Mouse (Mus musculus): ENCODE measurements around the gene Gabbr1.
A peak's percentile ranks its signal among the peaks of the same experiment; 100 is the strongest.
"Not testable (repeated sequence)": the region's sequence is repeated elsewhere in the genome, so short reads cannot be mapped to it uniquely, and the experiment has no call there.

Gene Gabbr1

DNA sequence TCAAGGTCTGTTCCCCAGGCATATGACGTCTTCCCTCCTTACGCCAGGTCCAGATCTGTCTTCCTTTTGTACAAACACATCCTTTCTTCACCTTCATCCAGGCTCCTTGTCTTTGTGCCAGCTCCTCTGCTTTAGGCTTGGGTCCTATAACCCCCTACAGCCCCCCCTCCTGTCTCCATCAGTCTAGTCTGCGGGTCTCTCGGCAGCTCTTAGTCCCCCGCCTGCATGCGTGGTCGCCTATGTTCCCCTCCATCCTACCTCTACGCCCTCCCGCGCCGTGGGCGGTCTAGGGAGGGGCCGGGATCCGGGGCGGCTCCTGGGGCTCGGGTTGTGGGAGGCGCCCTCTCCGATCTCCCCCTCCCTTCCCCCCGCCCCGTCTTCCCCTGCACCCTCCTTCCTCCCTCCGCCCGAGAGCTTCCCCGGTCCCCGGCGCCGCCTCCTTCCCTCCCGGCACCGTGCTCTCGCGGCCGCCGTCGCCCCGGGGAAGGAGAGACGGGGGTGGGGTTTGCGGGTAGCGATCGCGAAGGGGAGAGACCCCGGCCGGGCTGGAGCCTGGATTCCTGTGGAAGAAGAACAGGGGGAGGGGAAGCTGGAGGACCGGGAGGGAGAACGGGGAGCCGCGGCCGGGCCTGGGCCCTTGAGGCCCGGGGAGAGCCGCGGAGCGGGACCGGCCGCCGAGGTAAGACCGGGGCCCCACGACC is at the start of gene Gabbr1:
Gene Gabbr1 (plus strand): TSS at position 356 of the 701 bp plus-strand sequence.
- DNase-seq (ENCODE audit: low spot score in 2 of 2): peak; percentile 70 to 82

DNA sequence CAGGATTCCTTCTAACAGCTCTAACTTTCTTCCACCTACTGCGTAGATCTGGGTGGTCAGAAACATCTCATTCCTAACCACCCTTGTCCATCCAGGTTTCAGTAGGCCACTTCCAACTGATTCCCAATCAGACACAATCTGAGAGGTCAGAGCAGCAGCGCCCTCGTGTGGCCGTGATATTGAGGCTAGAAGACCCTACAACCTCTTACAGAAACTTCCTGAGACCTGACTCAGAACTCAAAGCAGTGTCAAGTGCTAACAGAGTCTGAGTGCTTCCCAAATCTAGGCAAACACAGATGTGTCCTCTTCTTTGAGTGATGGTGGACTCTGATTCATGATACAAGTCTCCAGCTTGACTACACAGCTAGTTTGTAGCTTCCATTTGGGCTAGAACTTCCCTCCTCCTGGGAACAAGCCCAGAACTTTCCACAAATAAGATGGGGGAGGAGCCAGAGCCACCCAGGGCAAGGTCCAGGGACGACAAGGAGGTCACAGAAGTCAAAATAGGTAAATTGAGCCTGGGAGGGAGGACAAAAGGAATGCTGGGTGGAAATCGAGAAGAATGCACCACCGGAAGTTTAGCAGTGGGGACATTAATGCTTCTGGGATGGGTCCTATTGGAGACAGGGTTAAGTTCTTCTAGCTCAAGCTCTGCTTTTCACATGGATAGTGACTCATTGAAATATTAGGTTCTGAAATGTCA is 48.6 kb upstream of the Gabbr1 start:
- peak in 1 of 2 experiments; percentile 62 for DNase-seq (ENCODE audit: low spot score in 2 of 2)

DNA sequence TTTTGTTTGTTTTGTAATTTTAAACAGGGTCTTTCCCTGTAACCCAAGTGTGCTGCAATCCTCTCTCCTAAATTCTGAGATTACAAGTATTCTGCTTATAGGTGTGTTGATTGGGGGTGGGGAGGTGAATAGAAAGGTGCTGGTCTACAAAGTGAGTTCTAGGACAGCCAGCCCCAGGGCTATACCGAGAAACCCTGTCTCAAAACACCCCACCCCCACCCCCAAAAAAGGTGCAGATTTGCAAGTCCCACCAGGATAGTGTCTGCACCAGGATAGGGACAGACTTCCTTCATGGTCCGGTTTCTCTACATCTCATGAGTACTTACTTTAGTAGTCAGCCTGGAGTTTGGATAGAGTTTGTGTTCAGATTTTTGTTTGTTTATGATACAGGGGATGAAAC is 47.3 kb upstream of the Gabbr1 start:
- no peak for DNase-seq (ENCODE audit: low spot score in 2 of 2)

DNA sequence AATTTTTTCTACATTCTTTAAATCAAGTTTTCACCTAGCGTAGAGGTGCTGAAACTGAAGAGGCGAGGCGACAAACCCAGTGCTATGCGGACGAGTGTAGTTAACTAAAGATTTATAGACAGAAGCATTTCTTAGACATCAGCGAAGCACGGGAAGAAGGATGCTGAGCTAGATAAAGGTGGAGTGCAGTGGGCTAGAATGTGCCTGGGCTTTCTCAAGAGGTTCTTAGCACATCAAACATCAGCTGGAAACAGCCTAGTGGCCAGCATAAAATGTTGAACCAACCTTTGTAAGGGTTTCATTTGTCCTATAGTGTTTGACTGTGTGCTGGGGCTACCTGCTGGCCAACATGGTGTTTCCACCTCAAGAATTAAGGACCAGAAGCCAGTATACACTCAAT is 44.9 kb upstream of the Gabbr1 start, which contains the start of gene Zfp57:
Gene Zfp57 (plus strand): TSS at position 301 of the 400 bp plus-strand sequence.
- no peak for DNase-seq (ENCODE audit: low spot score in 2 of 2)

DNA sequence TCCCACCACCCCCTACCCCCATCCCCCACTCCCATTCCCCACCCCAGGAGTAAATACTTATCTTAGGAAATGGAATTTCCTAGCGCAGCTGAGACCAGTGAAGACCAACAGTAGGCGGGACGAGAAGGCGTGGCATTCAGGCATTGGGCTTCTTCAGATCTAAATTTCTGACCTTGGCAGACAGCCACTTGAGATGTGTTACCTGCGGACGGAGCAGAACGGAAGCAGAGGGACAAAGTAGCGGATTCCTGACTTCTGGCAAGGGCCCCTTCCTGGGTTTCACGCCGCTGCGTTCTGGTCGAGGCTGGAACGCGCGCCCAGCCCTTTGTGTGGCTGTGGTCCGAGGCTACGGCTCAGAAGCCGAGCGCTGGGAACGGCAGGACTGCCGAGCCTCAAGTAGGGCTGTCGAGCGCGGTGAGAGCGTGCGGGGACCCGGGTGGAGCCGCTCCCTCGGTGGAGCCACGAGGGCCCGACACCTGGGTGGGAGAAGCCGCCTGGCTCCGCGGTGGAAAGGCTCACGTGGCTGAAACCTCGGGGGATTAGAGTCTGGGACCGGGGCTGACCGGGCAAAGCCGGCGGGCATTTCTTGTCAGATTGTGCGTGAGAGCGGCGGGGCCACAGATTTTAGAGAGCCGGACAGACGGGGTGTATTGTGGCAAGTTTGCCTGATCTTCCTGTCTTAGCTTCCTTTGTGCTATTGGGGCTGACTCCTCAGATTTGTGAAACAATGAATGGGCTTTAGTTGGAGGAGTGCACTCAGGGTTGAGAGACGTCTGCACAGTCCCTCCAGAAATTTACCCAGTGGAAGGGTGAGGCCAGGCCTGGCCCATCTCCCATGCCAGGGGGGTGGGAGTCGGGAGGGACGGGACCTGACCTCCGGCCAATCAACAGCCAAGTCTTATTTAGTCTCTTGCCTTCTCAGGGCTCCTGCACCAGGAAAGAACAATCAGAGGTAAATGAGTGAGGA is 43.1 kb upstream of the Gabbr1 start:
- peak in 1 of 2 experiments; percentile 55 for DNase-seq (ENCODE audit: low spot score in 2 of 2)

DNA sequence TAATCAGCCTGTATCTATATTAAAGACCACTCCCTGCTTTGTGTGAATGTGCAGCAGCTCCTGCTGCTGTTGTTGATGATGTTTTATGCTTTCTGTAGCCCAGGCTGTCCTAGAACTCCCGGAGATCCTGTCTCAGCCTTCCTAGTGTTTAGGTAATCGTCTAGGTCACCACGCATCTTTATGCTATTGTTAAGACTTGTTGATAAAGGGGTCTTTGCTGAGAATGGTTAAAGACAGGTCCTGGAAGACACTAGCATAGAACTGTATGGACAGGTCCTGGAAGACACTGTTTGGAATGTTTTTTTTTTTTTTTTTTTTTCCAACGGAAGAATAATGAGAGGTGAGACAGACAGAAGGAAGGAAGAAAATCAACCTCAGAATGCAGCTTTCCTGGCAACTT is 42.4 kb upstream of the Gabbr1 start:
- DNase-seq (ENCODE audit: low spot score in 2 of 2): no peak

DNA sequence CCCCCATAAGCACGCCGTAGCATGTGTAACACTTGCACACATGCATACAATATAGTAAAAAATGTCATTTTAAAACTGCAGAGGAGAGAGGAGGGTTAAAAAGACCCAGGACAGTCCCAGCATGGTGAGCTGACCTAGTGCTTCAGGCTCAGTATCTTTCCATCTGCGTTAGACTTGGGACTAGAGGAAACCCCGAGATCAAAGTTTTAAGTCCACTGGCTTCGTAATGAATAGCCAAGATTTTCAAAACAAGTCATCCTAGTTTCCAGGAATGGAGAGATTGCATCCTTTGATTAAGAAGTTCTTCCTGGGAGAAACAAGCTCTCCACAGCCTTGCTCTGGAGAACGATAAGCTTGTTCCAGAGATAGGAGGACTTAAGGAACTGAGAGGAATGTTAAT is 37.6 kb upstream of the Gabbr1 start:
- no peak for DNase-seq (ENCODE audit: low spot score in 2 of 2)

DNA sequence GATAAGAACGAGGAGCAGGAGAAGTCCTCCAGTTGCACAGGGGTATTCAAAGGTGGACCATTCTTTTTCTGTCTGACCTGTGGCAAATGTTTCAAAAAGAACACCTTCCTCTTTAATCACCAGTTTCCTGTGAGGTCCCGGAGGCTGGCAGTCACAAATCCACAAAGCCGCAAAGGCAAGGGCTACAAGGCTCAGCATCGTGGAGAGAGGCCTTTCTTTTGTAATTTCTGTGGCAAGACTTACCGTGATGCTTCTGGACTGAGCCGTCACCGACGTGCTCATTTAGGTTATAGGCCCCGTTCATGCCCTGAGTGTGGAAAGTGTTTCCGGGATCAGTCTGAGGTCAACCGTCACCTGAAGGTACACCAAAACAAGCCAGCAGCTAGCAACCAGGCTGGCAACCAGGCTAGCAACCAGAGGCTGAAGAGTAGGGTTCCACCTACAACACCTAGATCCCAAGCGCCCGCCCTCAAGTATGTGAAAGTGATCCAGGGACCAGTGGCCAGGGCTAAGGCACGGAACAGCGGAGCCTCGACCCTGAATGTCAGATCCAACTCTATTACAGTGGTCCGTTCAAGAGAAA is 36.2 kb upstream of the Gabbr1 start:
- DNase-seq (ENCODE audit: low spot score in 2 of 2): no peak

DNA sequence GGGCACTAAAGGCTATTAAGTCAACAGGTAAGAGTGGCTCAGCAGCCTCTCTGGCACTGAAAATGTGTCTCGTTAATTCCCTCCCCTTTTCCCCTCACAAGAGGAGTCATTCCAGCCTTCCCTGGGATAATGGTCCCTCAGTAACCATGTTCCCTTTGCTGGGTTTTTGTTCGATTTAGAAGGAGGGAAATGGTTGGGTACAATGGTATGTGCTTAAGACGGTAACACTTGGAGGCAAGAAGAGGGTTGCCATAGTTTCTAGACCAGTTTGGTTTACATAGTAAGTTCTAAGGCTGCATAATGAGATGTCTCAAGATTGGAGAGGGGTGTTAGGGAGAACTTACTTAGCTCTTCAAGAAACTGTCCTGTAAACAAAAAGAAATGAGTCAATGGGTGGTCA is 34.0 kb upstream of the Gabbr1 start:
- DNase-seq (ENCODE audit: low spot score in 2 of 2): no peak

DNA sequence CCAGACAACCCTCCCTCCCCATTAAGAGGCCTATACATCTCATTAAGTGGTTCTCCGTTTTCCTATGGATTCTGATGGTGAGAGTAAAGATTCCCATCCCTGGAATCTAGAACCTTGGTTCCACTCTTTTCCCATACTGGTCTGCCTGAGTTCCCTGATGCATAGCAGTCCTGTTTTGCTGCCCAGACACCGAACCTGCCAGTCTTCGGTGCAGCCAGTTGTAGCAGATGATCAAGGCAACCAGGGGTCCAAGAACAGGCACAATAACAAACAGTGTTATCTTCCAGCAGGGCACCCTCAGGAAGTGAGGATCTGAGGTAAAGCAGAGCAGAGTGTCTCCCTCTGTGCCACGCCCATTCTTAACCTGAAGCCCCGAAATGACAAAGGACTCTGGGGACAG is 33.6 kb upstream of the Gabbr1 start:
- no peak for DNase-seq (ENCODE audit: low spot score in 2 of 2)

DNA sequence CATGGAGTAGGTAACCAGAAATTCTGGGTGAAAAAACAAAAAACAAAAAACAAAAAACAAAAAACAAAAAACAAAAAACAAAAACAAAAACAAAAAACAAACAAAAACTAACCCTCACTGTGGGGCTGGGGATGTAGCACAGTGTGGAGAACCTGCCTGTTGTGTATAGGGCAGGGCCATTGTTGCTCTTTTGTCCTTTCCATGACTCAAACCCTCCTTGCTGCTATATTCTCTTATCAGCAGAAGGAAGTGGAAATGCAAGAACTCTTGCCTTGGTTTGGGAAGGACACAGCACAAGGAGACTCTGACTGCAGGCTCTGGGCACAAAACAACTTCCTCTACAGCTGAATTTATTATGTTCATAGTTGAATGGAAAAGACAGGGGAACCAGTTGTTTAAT is 29.4 kb upstream of the Gabbr1 start:
- no peak for DNase-seq (ENCODE audit: low spot score in 2 of 2)

DNA sequence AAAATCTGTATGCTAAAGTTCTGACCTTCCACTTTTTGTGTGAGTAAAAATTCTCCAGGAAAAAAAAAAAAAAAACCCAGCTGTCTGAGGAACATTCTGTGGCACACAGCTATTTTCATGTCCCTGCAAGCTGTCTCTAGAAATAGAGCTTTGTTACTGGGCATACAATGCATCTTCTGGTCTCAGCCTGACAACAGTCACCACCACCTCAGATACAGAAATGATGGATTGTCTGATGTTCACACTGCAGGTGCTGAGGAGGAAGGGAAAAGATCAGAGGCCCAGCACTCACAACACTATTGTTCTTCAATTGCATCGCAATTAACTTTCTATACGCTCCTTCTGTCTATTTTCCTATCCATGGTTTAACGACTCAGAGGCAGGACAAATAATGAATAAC is 27.4 kb upstream of the Gabbr1 start:
- DNase-seq (ENCODE audit: low spot score in 2 of 2): no peak

DNA sequence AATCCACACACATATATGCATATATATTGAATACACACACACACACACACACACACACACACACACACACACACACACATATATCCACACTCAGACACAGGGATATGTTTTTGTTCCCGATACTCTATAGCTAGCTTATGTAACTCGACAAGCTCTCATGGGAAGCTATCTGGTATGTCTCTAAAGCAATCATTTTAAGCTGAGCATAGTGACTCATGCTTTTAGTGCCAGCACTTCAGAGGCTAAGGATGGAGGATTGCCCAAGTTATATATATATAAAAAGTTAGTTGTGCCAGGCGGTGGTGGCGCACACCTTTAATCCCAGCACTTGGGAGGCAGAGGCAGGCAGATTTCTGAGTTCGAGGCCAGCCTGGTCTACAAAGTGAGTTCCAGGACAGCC is 26.5 kb upstream of the Gabbr1 start:
- DNase-seq (ENCODE audit: low spot score in 2 of 2): not testable (repeated sequence)

DNA sequence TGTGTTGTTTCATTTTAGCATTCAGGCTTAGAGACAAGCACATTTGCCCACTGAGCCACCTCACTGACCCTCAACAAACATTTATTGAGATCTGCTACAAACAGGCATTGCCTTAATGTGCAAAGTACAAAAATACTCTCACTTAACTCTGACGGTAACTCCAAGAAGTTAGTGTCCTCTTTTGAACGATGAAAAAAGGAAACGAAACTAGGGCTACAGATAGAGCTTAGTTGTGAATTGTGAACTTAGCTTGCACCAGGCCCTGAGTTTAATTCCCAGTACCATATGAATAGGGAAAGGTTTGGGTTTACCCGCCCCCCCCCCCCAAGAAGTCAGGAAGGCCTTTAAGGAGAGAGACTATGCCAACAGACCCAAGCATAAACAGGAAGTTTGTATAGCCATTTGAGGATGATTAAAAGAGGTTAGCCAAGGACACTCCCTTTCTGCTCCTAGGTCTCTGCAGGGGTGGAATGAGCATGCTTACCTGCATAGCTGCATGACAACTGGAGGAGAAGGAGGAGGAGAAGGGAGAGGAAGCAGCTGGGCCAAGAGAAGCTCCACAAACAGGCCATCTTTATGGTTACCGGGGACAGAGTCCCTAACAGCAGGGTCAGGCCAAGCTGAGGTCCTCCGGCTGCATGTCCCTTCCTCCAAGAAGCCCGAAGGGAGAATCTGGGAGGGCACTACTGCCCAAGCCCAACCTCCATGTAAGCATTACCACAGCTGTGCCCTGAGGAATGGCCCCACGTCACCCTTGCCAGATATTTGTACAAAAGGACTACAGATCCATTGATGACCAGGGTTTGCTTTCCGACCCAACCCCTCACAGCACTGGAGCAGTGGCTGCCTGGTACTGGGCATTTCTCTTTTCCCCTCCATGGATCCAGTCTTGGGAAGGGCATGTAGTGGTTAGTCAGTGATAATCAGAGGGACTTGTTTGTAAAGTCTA is 22.9 kb upstream of the Gabbr1 start, which contains the start of gene Mog:
Gene Mog (minus strand): TSS at position 771 of the 949 bp plus-strand sequence.
- no peak for DNase-seq (ENCODE audit: low spot score in 2 of 2)

DNA sequence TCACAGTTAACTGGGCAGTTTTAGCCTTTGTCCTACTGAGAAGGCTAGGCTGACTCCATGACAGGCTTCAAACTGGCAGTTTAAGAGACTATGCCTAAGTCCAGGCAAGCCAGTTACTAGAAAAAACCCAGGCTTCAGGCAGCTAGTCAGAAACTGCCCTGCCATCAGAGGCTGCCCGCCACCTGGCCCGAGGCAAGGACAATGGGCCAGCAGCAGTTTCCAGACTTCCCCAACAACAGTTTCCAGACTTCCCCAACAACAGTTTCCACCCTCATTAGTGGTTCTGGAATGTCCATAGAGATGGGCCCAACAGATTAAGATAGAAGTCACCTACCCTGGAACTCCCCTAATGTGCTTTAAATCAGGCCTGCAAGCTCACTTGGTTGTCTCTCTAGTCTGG is 19.3 kb upstream of the Gabbr1 start:
- DNase-seq (ENCODE audit: low spot score in 2 of 2): no peak

DNA sequence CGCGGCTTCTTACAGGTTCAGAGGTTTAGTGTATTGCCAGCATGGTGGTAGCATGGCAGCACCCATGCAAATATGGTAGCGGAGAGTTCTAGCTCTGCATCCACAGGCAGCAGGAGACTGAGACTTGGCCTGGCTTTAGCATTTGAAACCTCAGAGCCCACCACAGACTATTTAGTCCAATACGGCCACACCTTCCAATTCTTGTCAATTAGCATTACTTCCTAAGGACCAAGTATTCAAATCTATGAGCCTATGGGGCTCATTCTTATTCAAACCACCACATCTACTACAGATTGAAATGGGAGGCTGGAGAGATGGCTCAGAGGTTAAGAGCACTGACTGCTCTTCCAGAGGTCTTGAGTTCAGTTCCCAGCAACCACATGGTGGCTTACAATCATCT is 18.3 kb upstream of the Gabbr1 start:
- DNase-seq (ENCODE audit: low spot score in 2 of 2): no peak

DNA sequence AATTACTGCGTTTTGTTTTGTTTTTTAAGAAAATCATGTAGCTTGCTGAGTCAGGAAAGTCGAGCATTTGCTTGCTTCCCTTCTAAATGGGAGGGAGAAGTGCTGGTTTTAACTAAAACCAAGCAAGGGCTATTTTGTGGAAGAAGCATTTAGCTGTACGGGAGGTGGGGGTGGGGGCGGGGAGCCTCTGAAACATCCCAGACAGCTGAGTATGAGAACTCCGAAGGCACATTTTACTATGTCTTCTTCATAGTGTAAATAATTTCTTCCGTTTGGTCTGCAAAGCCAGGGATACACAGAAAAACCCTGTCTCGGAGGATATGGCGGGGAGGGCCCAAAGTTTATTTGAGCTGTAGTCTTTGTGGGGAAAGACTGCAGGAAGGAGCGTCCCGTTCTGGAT is 17.6 kb upstream of the Gabbr1 start:
- no peak for DNase-seq (ENCODE audit: low spot score in 2 of 2)

DNA sequence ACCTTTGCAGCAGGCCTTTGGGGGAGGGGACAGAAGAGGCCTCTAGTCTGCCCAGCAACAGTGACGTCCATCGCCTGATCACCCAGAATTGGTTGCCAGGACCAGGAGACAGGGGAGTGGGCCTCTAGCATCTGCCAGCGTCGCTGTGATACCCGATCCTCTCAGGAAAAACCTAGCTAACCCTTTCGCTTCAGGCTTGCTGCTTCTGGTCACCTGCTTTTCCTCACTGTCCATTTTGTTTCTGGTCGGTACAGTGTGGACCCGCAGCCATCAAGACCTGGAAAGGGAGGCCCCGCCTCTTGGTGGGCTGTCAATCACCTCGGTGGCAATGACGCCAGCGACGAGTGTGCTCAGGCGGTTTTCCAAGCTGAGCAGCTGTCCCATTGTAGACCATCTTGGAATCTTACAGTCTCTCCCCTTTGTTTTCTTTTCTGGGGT is 17.1 kb upstream of the Gabbr1 start:
- DNase-seq (ENCODE audit: low spot score in 2 of 2): peak; percentile 93 to 94

DNA sequence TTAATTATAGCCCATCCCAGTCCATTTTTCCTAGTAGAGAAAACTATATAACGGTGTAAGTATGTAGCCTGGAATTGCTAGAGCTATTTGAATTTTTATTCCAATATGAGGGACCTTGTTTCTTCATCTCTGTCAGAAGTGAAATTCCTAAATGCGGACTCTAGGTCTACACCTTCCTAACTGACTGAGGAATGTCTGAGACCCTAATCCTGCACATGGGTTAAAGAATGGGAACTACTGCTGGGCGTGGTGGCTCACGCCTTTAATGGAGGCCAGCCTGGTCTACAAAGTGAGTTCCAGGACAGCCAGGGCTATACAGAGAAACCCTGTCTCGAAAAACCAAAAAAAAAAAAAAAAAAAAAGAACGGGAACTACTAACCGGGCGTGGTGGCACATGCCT is 16.6 kb upstream of the Gabbr1 start:
- no peak for DNase-seq (ENCODE audit: low spot score in 2 of 2)

DNA sequence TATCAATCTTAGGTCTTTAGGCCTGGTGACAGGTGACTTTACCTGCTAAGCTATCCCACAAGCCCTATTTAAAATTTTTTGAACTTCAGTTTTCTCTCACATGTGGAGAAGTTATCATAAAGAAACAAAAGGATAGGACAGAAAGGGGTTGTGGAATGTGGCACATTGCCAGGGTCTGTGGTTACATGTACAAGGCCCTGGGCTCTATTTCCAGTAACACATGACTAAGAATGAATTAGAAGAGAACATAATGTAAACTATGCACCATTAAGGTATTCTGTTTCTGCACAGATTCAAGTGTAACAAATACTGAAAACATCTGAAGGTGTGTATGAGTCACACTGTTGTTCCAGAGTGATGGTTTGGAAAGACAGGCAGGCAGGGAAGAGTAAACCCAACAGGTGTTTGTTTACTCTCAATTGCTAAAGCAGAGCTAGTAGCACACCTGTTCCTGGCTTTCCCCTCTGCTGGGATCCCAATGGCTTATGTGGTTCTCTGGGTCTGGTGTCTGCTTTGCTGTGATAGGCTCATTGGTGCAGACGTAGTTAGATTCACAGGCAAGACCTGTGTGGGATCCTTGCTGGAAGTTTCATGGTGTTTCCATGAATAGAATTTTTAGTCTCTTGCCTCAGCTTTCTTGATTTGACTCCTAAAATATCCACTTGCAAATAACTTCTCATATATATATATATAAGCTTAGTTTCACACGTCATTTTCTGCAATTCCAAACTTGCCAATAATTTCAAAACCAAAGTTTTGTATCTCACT is 6.5 kb upstream of the Gabbr1 start:
- no peak for DNase-seq (ENCODE audit: low spot score in 2 of 2)

Measured in frontal cortex, postnatal 10 days (tissue).